Mouse (Mus musculus) C2C12 (cell line): ENCODE data around the gene Isyna1. TPM values are rescaled to one million over a fixed set of nuclear protein-coding genes. Genes with fewer than 3 reads are reported as not detected.

Experiments used
- H3K27me3 ChIP-seq: one replicate; pipeline ENCODE4 v1.6.1; 2011; ENCODE audit not compliant: control insufficient read depth, insufficient read depth, insufficient read length
- H3K36me3 ChIP-seq: one replicate; pipeline ENCODE4 v1.6.1; 2011; ENCODE audit not compliant: control insufficient read depth, insufficient read depth
- H3K4me3 ChIP-seq: one replicate; pipeline ENCODE4 v1.5.1; 2011; ENCODE audit warnings: mild to moderate bottlenecking, control low read depth; ENCODE audit not compliant: poor library complexity, insufficient read depth, severe bottlenecking
- H3K79me2 ChIP-seq: one replicate; pipeline ENCODE4 v1.6.1; 2011; ENCODE audit not compliant: control insufficient read depth, insufficient read depth
- H3K79me3 ChIP-seq: one replicate; pipeline ENCODE4 v1.6.1; 2011; ENCODE audit warnings: low read depth, control low read depth
- H3ac ChIP-seq: one replicate; pipeline ENCODE3; 2011; ENCODE audit warnings: low read depth; ENCODE audit not compliant: control insufficient read depth, insufficient read length
- CEBPB ChIP-seq: IDR thresholded peaks from one replicate; pipeline ENCODE4 v1.6.1; 2011; ENCODE audit warnings: low read depth, mild to moderate bottlenecking, control low read depth, moderate library complexity
- CTCF ChIP-seq: IDR thresholded peaks from one replicate; pipeline ENCODE4 v1.5.1; 2011; ENCODE audit not compliant: control insufficient read depth, insufficient read depth, insufficient read length
- FOSL1 ChIP-seq: IDR thresholded peaks from one replicate; pipeline ENCODE4 v1.8.0; 2011; ENCODE audit warnings: mild to moderate bottlenecking, low read length; ENCODE audit not compliant: poor library complexity, insufficient read depth, severe bottlenecking
- MAX ChIP-seq: IDR thresholded peaks from one replicate; pipeline ENCODE4 v1.6.1; 2011; ENCODE audit warnings: mild to moderate bottlenecking, control low read depth
- MYOD1 ChIP-seq: IDR thresholded peaks from one replicate; pipeline ENCODE4 v1.6.1; 2011; ENCODE audit warnings: low read depth; ENCODE audit not compliant: control insufficient read depth, insufficient read length
- MYOG ChIP-seq: IDR thresholded peaks from one replicate; pipeline ENCODE4 v1.6.1; 2011; ENCODE audit not compliant: control insufficient read depth, insufficient read length; ENCODE audit errors: extremely low read depth
- USF1 ChIP-seq: IDR thresholded peaks from one replicate; pipeline ENCODE4 v1.6.1; 2011; ENCODE audit warnings: low read depth, mild to moderate bottlenecking, control low read depth, moderate library complexity
- polyA plus RNA-seq: library from polyadenylated mRNA; unstranded; fragments of >200 nt; fragmentation: generic; extraction: Trizol; gene quantifications from one replicate; pipeline ENCODE4 v1.2.1, GENCODE M21; 2012; ENCODE audit warnings: missing spikeins

The Isyna1 gene
- polyA plus RNA-seq, 1 experiment: 78.6 TPM

DNA sequence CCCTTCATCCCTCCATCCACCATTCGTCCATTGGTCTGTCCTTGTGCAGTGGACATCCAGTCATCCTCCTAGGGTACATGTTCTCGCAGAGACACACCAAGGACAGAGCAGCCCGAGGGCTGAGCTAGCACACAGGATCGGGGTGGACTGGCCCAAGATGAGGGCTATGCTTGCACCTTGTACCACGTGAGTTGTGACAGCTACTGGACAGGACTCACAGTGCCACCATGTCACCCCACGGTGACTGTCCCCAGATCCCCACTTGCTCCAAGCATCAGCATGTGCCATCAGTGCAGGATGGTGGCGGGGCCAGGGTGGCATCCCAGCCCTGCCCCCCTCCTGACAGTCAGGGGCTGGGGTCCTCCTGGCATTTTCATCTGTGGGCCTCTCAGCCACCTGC is 10.4 kb downstream of the Isyna1 start:
- Histone ChIP-seq H3K4me3 (no peak overlapping the region), H3ac (no peak overlapping the region), H3K27me3 (no peaks in the 10 kb centered on the region), H3K79me2 (peaks cover 44% of the 10 kb centered on the region), H3K36me3 (peaks cover 10% of the 10 kb centered on the region), H3K79me3 (peaks cover 21% of the 10 kb centered on the region)
- TF ChIP-seq CTCF (no peak), USF1 (no peak), MYOD1 (no peak), MAX (no peak), MYOG (no peak), FOSL1 (no peak), CEBPB (no peak)

DNA sequence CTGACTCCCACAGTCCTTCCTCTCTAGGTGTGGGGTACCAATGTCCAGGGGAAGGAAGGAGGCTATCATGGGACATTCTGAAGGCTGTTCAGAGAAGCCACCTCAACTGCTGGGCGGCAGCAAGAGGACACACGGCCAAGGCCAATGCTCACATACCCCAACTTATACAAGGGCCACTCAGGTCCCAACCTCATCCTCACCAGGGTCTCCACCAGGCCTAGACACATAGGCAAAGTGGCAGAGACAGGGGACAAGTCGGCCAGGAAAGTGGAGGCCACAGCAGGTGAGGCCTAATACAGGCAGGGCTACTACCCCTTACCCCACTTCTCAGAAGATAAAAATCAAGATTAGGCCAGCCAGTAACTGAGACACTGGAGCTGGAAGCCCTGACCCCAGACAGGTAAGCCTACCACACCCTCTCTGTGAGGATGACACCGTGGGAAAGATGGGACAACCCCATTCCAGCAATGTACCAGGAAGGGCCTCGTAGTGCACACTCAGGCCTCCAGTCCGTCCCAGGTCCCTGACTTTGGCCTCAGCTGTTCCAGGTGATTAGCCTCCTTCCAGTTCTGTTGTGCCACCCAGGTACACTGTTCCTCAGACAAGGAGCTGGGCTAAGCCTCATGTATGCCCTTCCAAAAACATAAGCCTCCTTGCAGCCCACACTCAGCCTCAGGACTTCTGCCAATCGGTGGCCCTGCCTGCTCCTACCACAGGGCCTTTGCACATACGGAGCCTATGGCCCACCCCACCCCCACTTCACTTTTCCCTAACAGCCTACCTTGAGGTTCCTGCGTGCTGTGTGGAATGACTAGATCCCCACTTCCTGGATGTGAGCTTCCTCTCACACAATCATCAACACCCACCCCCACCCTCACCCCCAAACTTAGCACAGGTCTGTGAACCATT is 12.0 kb downstream of the Isyna1 start:
- Histone ChIP-seq H3K79me3 (peaks cover 21% of the 10 kb centered on the region), H3K27me3 (no peaks in the 10 kb centered on the region), H3K36me3 (peaks cover 10% of the 10 kb centered on the region), H3ac (no peak overlapping the region), H3K4me3 (no peak overlapping the region), H3K79me2 (peaks cover 44% of the 10 kb centered on the region)
- TF ChIP-seq CTCF (no peak), FOSL1 (no peak), USF1 (no peak), CEBPB (no peak), MAX (no peak), MYOG (no peak), MYOD1 (no peak)

- Histone ChIP-seq H3K79me3 (peaks cover 21% of the 10 kb centered on the region), H3K4me3 (peak overlapping the region; percentile 61), H3K79me2 (peaks cover 44% of the 10 kb centered on the region), H3K36me3 (peaks cover 10% of the 10 kb centered on the region), H3K27me3 (no peaks in the 10 kb centered on the region), H3ac (peak overlapping the region; percentile 100)
- TF ChIP-seq MAX (no peak), MYOG (no peak), MYOD1 (no peak), CTCF (no peak)
Observed at GRCm38 (mm10) chr8:70606780-70607602, 12.8 kb downstream of the Isyna1 start.

DNA sequence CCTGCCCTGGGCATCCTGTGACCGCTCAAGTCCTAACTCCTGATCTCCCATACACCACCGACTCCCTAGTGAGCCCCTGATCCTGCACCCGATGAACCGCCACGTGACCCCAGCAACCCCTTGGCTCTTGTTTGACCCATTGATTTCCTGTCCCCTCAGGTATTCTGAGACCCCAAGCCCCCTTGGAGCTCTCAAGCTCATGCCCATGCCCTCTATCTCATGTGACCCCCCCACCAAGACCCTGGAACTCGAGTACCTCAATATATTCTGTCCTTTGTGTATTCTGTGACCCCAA is 13.4 kb downstream of the Isyna1 start:
- H3K4me3 ChIP-seq: peak overlapping the region; percentile 61
- H3ac ChIP-seq: peak overlapping the region; percentile 100
- H3K79me3 ChIP-seq: peaks cover 21% of the 10 kb centered on the region
- TF ChIP-seq USF1 (peak; percentile 56), CEBPB (no peak), MYOG (no peak)
- no peaks in the 10 kb centered on the region for H3K27me3 ChIP-seq
- H3K36me3 ChIP-seq: peaks cover 7% of the 10 kb centered on the region
- peaks cover 44% of the 10 kb centered on the region for H3K79me2 ChIP-seq

GRCm38 (mm10) chr8:70607898-70608748 is 13.9 kb downstream of the Isyna1 start:
- Histone ChIP-seq H3K27me3 (no peaks in the 10 kb centered on the region), H3K79me2 (peaks cover 44% of the 10 kb centered on the region), H3K4me3 (peak overlapping the region; percentile 61), H3K79me3 (peaks cover 17% of the 10 kb centered on the region), H3K36me3 (peaks cover under 1% of the 10 kb centered on the region), H3ac (peak overlapping the region; percentile 100)
- TF ChIP-seq USF1: no peak
- no peak for TF ChIP-seq CEBPB
- no peak for TF ChIP-seq MYOG
- no peak for TF ChIP-seq FOSL1
- TF ChIP-seq MAX: peak; percentile 8
- no peak for TF ChIP-seq CTCF
- TF ChIP-seq MYOD1: no peak
